Comparison of ENCODE assay signal across 20 mouse cellular contexts in genomic region chr1:134110449-134110848, GRCm38 (mm10). TPM values are rescaled to one million over a fixed set of nuclear protein-coding genes. Genes with fewer than 3 reads are reported as not detected.
DNase-seq lines count a peak whose midpoint lies in the region; ATAC-seq lines count a peak whose summit lies in the region.
"Had no signal": no experiment of that assay in that cellular context is flagged by ENCODE, and none has a peak within 500 bp of the region (broad histone marks: within the 10 kb centered on the region; RNA-seq: fewer than 3 reads in every experiment).

No protein-coding gene starts in this region.

- peaks cover 22% of the 10 kb centered on the region for H3K4me1 ChIP-seq in liver, embryonic 12.5 days

- DNase-seq in adrenal gland, adult 2 months = peak; percentile 1
- DNase-seq in adrenal gland, postnatal 25 days = no peak
- peak; percentile 50 for DNase-seq in 416B (ENCODE audit: low read depth)
- DNase-seq in ovary, postnatal 14 days (ENCODE audit: low spot score) = no peak
- no peak for DNase-seq in right cerebral cortex, postnatal 4 days
- no peak for DNase-seq in left cerebral cortex, adult 11 months (ENCODE audit: low spot score)
- DNase-seq: adrenal gland, postnatal 10 days; cerebellum, adult 9-11 months; gastrocnemius, postnatal 14 days; heart, postnatal 14 days; lung, embryonic 14.5 days; spleen, adult 18-20 months; thymus, postnatal 14 days had no signal

- H3K27me3 ChIP-seq in liver, embryonic 12.5 days (replicated peaks) = peaks cover 47% of the 10 kb centered on the region
- H3K27me3 ChIP-seq: forebrain, embryonic 13.5 days; kidney, embryonic 15.5 days had no signal

- H3K9me3 ChIP-seq in liver, embryonic 12.5 days (replicated peaks) = no peaks in the 10 kb centered on the region
- H3K9me3 ChIP-seq: forebrain, embryonic 13.5 days; kidney, embryonic 15.5 days had no signal

- peak overlapping the region; percentile 90 for H3K27ac ChIP-seq in liver, embryonic 12.5 days
- H3K27ac ChIP-seq: forebrain, embryonic 13.5 days; kidney, embryonic 15.5 days had no signal

- 46% methylated on average over 5 of the region's 5 CpGs for WGBS in liver, embryonic 12.5 days (ENCODE audit: insufficient replicate concordance)

- H3K9ac ChIP-seq in liver, embryonic 12.5 days = peak overlapping the region; percentile 54
- H3K9ac ChIP-seq: forebrain, embryonic 13.5 days; kidney, embryonic 15.5 days; lung, embryonic 14.5 days had no signal

- H3K36me3 ChIP-seq in liver, embryonic 12.5 days = no peaks in the 10 kb centered on the region
- H3K36me3 ChIP-seq: kidney, embryonic 15.5 days had no signal

- peak; percentile 96 for ATAC-seq in liver, embryonic 12.5 days
- peak; percentile 59 for ATAC-seq in megakaryocyte progenitor cell, adult 5-6 weeks (replicated peaks; ENCODE audit: poor library complexity)
- ATAC-seq: midbrain, embryonic 16.5 days had no signal

- peak overlapping the region; percentile 14; the same call in 1 of the 2 replicates for H3K4me3 ChIP-seq in liver, embryonic 12.5 days
- H3K4me3 ChIP-seq: forebrain, embryonic 13.5 days; kidney, embryonic 15.5 days had no signal

- H3K4me2 ChIP-seq in liver, embryonic 12.5 days = peak overlapping the region; percentile 60
- H3K4me2 ChIP-seq: forebrain, embryonic 13.5 days; kidney, embryonic 15.5 days; lung, embryonic 14.5 days had no signal

RNA-seq across cellular contexts. Expression of gene Chit1, which starts 0.6 kb away (rescaled TPM):
- not detected for total RNA-seq in adrenal gland, adult 2 months (2021)
- polyA plus RNA-seq in adrenal gland, adult 2 months (2012; rRNA removed) = 0.07 and 0.08 TPM in 2 replicates
- total RNA-seq in adrenal gland, postnatal 25 days (2021) = not detected in 2 replicates
- polyA plus RNA-seq in liver, embryonic 12.5 days (2016; fragmentation: Nextera tagmentation; extraction: Ambion mirVana) = 0.07 and 0.12 TPM in 2 replicates
- 1.3 and 2.3 TPM in 2 replicates for total RNA-seq in megakaryocyte progenitor cell, adult 5-6 weeks (2015)
- total RNA-seq in megakaryocyte progenitor cell, adult 5-6 weeks (2017) = 0.74 and 1.8 TPM in 2 replicates
- total RNA-seq: gastrocnemius, postnatal 14 days; heart, adult 8-10 months; heart, postnatal 14 days had no signal
- polyA plus RNA-seq: limb, embryonic 11.5 days; lung, embryonic 14.5 days had no signal

RNA-seq across cellular contexts. Expression of gene Btg2, which starts 31.5 kb away (rescaled TPM):
- 10 to 100 TPM; 20.3 to 55.2 TPM for total RNA-seq in adrenal gland, adult 2 months (2021)
- polyA plus RNA-seq in adrenal gland, adult 2 months (2012; rRNA removed) = 18.9 and 25.1 TPM in 2 replicates
- 17.8 and 18.1 TPM in 2 replicates for total RNA-seq in adrenal gland, postnatal 25 days (2021)
- 78.2 and 80.8 TPM in 2 replicates for polyA plus RNA-seq in liver, embryonic 12.5 days (2016; fragmentation: Nextera tagmentation; extraction: Ambion mirVana)
- 14.2 and 22.2 TPM in 2 replicates for total RNA-seq in megakaryocyte progenitor cell, adult 5-6 weeks (2015)
- 38.7 and 47.8 TPM in 2 replicates for total RNA-seq in megakaryocyte progenitor cell, adult 5-6 weeks (2017)

Comparison
In these comparisons a context has a peak if more than half of its experiments do, and no peak if none do; other contexts are left out.
1. DNase-seq: peak in adrenal gland, adult 2 months (single experiment) and 416B (single experiment); none in adrenal gland, postnatal 25 days (single experiment), ovary, postnatal 14 days (single experiment), right cerebral cortex, postnatal 4 days (single experiment) and left cerebral cortex, adult 11 months (single experiment).